Mouse (Mus musculus) neural tube, embryonic 12.5 days (tissue): ENCODE data around the gene Gm10073. TPM values are rescaled to one million over a fixed set of nuclear protein-coding genes. Genes with fewer than 3 reads are reported as not detected.

Experiments used
- ATAC-seq: fragments of 200-750 bp; cut with Nextera tagmentation; 2 replicates; pipeline ENCODE4 v1.8.0; 2017; ENCODE audit warnings: low read depth, mild to moderate bottlenecking, moderate TSS enrichment, moderate library complexity; ENCODE audit not compliant: low FRiP score
- H3K27ac ChIP-seq: fragments of 300-500 bp; sonication (generic); 2 replicates; pipeline ENCODE4 v1.5.1; 2016
- H3K27me3 ChIP-seq: fragments of 300-500 bp; sonication (generic); replicated peaks from 2 replicates; pipeline ENCODE4 v1.6.1; 2016; ENCODE audit warnings: mild to moderate bottlenecking
- H3K36me3 ChIP-seq: fragments of 300-500 bp; sonication (generic); 2 replicates; pipeline ENCODE4 v1.6.1; 2016; ENCODE audit warnings: mild to moderate bottlenecking
- H3K4me1 ChIP-seq: fragments of 300-500 bp; sonication (generic); 2 replicates; pipeline ENCODE4 v1.6.1; 2016
- H3K4me2 ChIP-seq: fragments of 300-500 bp; sonication (generic); replicated peaks from 2 replicates; pipeline ENCODE4 v1.6.1; 2016; ENCODE audit warnings: mild to moderate bottlenecking
- H3K4me3 ChIP-seq: fragments of 300-500 bp; sonication (generic); 2 replicates; pipeline ENCODE4 v1.5.1; 2016
- H3K9ac ChIP-seq: fragments of 300-500 bp; sonication (generic); 2 replicates; pipeline ENCODE4 v1.6.1; 2016; ENCODE audit warnings: mild to moderate bottlenecking
- H3K9me3 ChIP-seq: fragments of 300-500 bp; sonication (generic); 2 replicates; pipeline ENCODE4 v1.6.1; 2016; ENCODE audit warnings: mild to moderate bottlenecking
- WGBS: fragments of 180-500 bp; shearing (Covaris S2); methylation state at CpG from one replicate; pipeline ENCODE4 v1.1.7; 2016; 5-methylcytosine and 5-hydroxymethylcytosine counted together
- polyA plus RNA-seq: library from polyadenylated mRNA; unstranded; fragments of >200 nt; fragmentation: Nextera tagmentation; extraction: Ambion mirVana; gene quantifications from 2 replicates; pipeline ENCODE4 v1.2.1, GENCODE M21; 2016

Gene Gm10073
- polyA plus RNA-seq, 1 experiment from 2014 or later: 2.9 TPM

DNA sequence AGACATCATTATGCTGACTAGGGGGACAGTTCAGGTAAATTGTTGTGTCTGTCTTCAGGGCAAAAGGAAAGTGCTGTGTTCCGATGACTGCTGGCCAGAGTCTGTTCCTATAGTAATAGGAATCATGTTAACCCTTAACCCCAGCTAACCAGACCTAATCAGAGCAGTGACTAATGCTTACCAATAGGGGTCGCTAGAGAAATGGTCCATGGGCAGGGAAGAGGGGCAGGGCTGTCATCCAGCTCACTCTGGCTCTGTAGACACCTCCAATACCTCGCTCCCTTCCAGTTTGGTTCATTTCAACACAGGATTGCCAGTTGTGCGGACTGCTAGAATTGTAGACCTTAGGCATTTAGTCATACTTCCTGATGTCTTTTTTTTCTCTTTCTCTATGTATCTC is 37.8 kb downstream of the Gm10073 start:
- no peak for ATAC-seq

GRCm38 (mm10) chr8:106534449-106534848 is 38.8 kb downstream of the Gm10073 start:
- WGBS: 33% methylated on average over 6 of the region's 6 CpGs
- ATAC-seq: no peak
- no peaks in the 10 kb centered on the region for H3K27me3 ChIP-seq
- H3K27ac ChIP-seq: no peak overlapping the region
- H3K9ac ChIP-seq: no peak overlapping the region
- H3K4me3 ChIP-seq: no peak overlapping the region
- no peak overlapping the region for H3K4me2 ChIP-seq
- H3K36me3 ChIP-seq: no peaks in the 10 kb centered on the region
- H3K4me1 ChIP-seq: no peaks in the 10 kb centered on the region
- H3K9me3 ChIP-seq: no peaks in the 10 kb centered on the region

More for the DNA sequence above, 37.8 kb downstream of the Gm10073 start:
- Histone ChIP-seq H3K27ac (no peak overlapping the region), H3K9me3 (no peaks in the 10 kb centered on the region), H3K36me3 (no peaks in the 10 kb centered on the region), H3K4me2 (no peak overlapping the region), H3K27me3 (no peaks in the 10 kb centered on the region), H3K9ac (no peak overlapping the region), H3K4me1 (no peaks in the 10 kb centered on the region), H3K4me3 (no peak overlapping the region)
- WGBS: 77% methylated on average over 4 of the region's 4 CpGs

DNA sequence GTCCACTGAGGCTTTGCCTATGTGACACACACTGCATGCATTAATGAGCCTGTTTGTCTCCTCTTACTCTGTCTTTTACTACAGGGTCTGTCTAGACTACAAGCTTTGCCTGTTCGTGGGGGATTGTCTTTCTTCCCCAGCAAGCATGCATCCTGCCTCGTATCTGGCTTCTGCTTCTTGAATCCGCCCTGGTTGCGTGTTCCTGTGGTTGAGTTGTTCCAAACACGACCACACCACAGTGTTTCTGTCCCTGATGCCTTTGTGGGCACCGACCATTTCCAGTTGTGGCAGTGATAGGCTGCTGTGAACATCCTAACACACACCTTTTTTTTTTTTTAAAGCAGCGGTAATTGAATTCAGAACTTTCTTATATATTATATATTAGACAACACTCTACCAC is 39.6 kb downstream of the Gm10073 start:
- Histone ChIP-seq H3K27me3 (no peaks in the 10 kb centered on the region), H3K4me3 (no peak overlapping the region), H3K27ac (no peak overlapping the region), H3K4me2 (no peak overlapping the region), H3K9me3 (no peaks in the 10 kb centered on the region), H3K36me3 (no peaks in the 10 kb centered on the region), H3K4me1 (no peaks in the 10 kb centered on the region), H3K9ac (no peak overlapping the region)
- WGBS: 82% methylated on average over 7 of the region's 7 CpGs
- ATAC-seq: no peak

GRCm38 (mm10) chr8:106530566-106530965 is 42.7 kb downstream of the Gm10073 start:
- Histone ChIP-seq H3K4me1 (no peaks in the 10 kb centered on the region), H3K36me3 (no peaks in the 10 kb centered on the region), H3K27me3 (no peaks in the 10 kb centered on the region), H3K4me2 (no peak overlapping the region), H3K9ac (no peak overlapping the region), H3K27ac (no peak overlapping the region), H3K4me3 (no peak overlapping the region), H3K9me3 (no peaks in the 10 kb centered on the region)
- no peak for ATAC-seq
- 74% methylated on average over 4 of the region's 4 CpGs for WGBS

DNA sequence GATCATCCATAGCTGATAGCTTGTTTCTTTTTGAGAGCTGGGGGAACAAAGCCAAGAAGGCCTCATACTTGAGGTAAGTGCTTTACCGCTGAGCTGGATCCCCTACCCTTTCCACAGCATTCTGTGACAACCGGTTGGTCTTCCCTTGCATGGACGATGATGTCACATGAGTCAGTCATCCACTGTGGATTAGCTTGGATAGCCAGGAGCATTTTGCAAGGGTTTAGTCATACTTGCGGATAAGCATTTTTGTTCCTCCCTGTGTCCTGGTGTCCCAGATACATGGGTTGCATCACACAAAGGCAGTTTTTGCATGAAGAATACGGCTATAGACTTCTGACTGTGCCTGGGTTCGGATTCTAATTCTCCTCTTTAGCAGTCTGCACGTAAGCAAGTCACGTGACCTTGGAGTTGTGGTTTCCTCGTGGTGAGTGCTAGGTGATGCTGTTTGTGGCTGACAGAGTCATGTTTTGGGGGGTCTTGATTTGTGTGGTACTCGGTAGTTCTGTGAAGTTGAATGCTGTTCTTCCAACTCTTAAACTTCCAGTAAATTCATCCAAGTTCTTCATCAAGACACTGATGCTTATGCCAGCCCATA is 43.3 kb downstream of the Gm10073 start:
- Histone ChIP-seq H3K4me3 (no peak overlapping the region), H3K4me2 (no peak overlapping the region), H3K9ac (no peak overlapping the region), H3K4me1 (no peaks in the 10 kb centered on the region), H3K9me3 (no peaks in the 10 kb centered on the region), H3K36me3 (no peaks in the 10 kb centered on the region), H3K27ac (no peak overlapping the region), H3K27me3 (no peaks in the 10 kb centered on the region)
- ATAC-seq: no peak
- 93% methylated on average over 10 of the region's 10 CpGs for WGBS

GRCm38 (mm10) chr8:106528596-106529249 is 44.5 kb downstream of the Gm10073 start:
- 86% methylated on average over 9 of the region's 9 CpGs for WGBS
- no peaks in the 10 kb centered on the region for H3K27me3 ChIP-seq
- H3K4me3 ChIP-seq: no peak overlapping the region
- no peaks in the 10 kb centered on the region for H3K4me1 ChIP-seq
- no peak overlapping the region for H3K4me2 ChIP-seq
- H3K27ac ChIP-seq: no peak overlapping the region
- no peaks in the 10 kb centered on the region for H3K9me3 ChIP-seq
- no peaks in the 10 kb centered on the region for H3K36me3 ChIP-seq
- no peak for ATAC-seq
- no peak overlapping the region for H3K9ac ChIP-seq

GRCm38 (mm10) chr8:106527241-106528036 is 45.8 kb downstream of the Gm10073 start:
- Histone ChIP-seq H3K9ac (no peak overlapping the region), H3K4me3 (no peak overlapping the region), H3K27ac (no peak overlapping the region), H3K27me3 (no peaks in the 10 kb centered on the region), H3K4me2 (no peak overlapping the region), H3K4me1 (no peaks in the 10 kb centered on the region), H3K9me3 (no peaks in the 10 kb centered on the region), H3K36me3 (no peaks in the 10 kb centered on the region)
- ATAC-seq: no peak
- 88% methylated on average over 9 of the region's 9 CpGs for WGBS

DNA sequence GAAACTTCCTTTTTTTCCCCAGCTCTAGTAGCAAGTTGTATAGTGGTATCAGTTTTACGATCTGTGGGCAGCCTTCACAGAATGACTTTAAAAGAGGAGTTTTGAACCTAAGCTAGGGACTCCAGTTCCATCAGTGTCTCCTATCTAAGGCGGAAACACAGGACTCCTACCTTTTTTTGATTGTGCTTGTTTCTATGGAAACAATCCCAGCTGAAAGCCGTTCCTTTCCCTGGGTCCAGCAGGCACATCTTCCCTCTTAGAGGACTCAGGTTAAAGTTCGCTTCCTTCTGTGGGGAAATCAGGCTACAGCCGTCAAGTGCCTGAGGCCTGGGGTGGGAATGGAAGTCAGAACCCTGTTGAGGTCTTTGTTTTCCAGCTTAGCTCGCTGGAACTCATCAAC is 46.5 kb downstream of the Gm10073 start:
- H3K4me3 ChIP-seq: no peak overlapping the region
- no peaks in the 10 kb centered on the region for H3K4me1 ChIP-seq
- H3K27ac ChIP-seq: no peak overlapping the region
- no peak for ATAC-seq
- no peak overlapping the region for H3K4me2 ChIP-seq
- no peaks in the 10 kb centered on the region for H3K27me3 ChIP-seq
- H3K36me3 ChIP-seq: no peaks in the 10 kb centered on the region
- WGBS: 64% methylated on average over 6 of the region's 6 CpGs
- H3K9ac ChIP-seq: no peak overlapping the region
- H3K9me3 ChIP-seq: no peaks in the 10 kb centered on the region

Other genes with a start within 250 kb of the Gm10073 start
- gene Smpd3, start 235.5 kb downstream of the Gm10073 start, polyA plus RNA-seq: 31.8 and 34.2 TPM in 2 replicates
- gene Zfp90, start 158.1 kb downstream of the Gm10073 start, polyA plus RNA-seq: 32.3 and 32.7 TPM in 2 replicates
- gene 6030452D12Rik, start 72.9 kb downstream of the Gm10073 start, polyA plus RNA-seq: not detected in 2 replicates
- 6.0 and 6.5 TPM in 2 replicates for gene Cdh3, start 62.6 kb downstream of the Gm10073 start, polyA plus RNA-seq
- gene Cdh1, start 29.9 kb upstream of the Gm10073 start, polyA plus RNA-seq: 3.0 and 3.4 TPM in 2 replicates
- 8.9 and 9.8 TPM in 2 replicates for gene Tango6, start 109.6 kb upstream of the Gm10073 start, polyA plus RNA-seq